Mouse (Mus musculus) lung, embryonic 15.5 days (tissue): ENCODE data around the gene Cfap299. TPM values are rescaled to one million over a fixed set of nuclear protein-coding genes. Genes with fewer than 3 reads are reported as not detected.

Source experiments
- ATAC-seq: fragments of 200-750 bp; cut with Nextera tagmentation; 2 replicates; pipeline ENCODE4 v1.8.0; 2017; ENCODE audit warnings: moderate number of reproducible peaks, borderline replicate concordance; ENCODE audit not compliant: low FRiP score, low TSS enrichment; ENCODE audit errors: extremely low read depth
- H3K27ac ChIP-seq: fragments of 300-500 bp; sonication (generic); 2 replicates; pipeline ENCODE4 v1.5.1; 2015; ENCODE audit warnings: moderate library complexity, mild to moderate bottlenecking, inconsistent platforms
- H3K27me3 ChIP-seq: fragments of 300-500 bp; sonication (generic); 2 replicates; pipeline ENCODE4 v1.6.1; 2015; ENCODE audit warnings: inconsistent platforms
- H3K36me3 ChIP-seq: fragments of 300-500 bp; sonication (generic); 2 replicates; pipeline ENCODE4 v1.6.1; 2015; ENCODE audit warnings: inconsistent platforms
- H3K4me1 ChIP-seq: fragments of 300-500 bp; sonication (generic); 2 replicates; pipeline ENCODE4 v1.6.1; 2015; ENCODE audit warnings: inconsistent platforms
- H3K4me2 ChIP-seq: fragments of 300-500 bp; sonication (generic); 2 replicates; pipeline ENCODE4 v1.6.1; 2015; ENCODE audit warnings: inconsistent platforms, mild to moderate bottlenecking, moderate library complexity
- H3K4me3 ChIP-seq: fragments of 300-500 bp; sonication (generic); 2 replicates; pipeline ENCODE4 v1.5.1; 2015; ENCODE audit warnings: mild to moderate bottlenecking, inconsistent platforms
- H3K9ac ChIP-seq: fragments of 300-500 bp; sonication (generic); 2 replicates; pipeline ENCODE4 v1.6.1; 2015; ENCODE audit warnings: inconsistent platforms
- H3K9me3 ChIP-seq: fragments of 300-500 bp; sonication (generic); 2 replicates; pipeline ENCODE4 v1.6.1; 2016; ENCODE audit warnings: inconsistent platforms
- WGBS: fragments of 180-500 bp; shearing (Covaris S2); methylation state at CpG from one replicate; pipeline ENCODE4 v1.1.7; 2015; 5-methylcytosine and 5-hydroxymethylcytosine counted together
- polyA plus RNA-seq: library from polyadenylated mRNA; unstranded; fragments of >200 nt; fragmentation: Nextera tagmentation; extraction: Ambion mirVana; gene quantifications from 2 replicates; pipeline ENCODE4 v1.2.1, GENCODE M21; 2015

Gene Cfap299
- polyA plus RNA-seq, 1 experiment from 2014 or later: 3.0 TPM

DNA sequence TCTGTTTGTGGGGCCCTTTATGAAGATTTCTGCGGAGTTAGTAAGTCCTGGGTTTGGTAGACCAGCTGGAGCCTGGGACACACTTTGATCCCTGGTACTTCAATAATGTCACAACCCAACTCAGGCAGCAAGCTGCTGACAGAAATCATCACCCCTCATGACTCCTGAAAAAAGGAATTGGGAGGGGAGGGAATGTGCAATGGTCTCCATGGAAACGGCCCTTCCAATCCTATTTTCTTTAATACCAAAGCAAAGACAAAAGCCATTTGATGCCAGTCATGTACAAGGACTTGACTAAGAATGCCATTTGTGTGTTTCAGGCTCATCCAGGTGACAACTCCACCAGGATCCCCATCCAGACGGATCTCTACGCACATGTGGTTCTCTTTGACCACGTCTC, 472.4 kb downstream of the Cfap299 start:
- H3K4me1 ChIP-seq: no peaks in the 10 kb centered on the region
- WGBS: 80% methylated on average over 5 of the region's 5 CpGs
- no peak overlapping the region for H3K4me2 ChIP-seq
- H3K9me3 ChIP-seq: no peaks in the 10 kb centered on the region
- no peak overlapping the region for H3K27ac ChIP-seq
- no peak for ATAC-seq
- no peak overlapping the region for H3K9ac ChIP-seq
- no peak overlapping the region for H3K4me3 ChIP-seq
- no peaks in the 10 kb centered on the region for H3K36me3 ChIP-seq
- H3K27me3 ChIP-seq: no peaks in the 10 kb centered on the region

DNA sequence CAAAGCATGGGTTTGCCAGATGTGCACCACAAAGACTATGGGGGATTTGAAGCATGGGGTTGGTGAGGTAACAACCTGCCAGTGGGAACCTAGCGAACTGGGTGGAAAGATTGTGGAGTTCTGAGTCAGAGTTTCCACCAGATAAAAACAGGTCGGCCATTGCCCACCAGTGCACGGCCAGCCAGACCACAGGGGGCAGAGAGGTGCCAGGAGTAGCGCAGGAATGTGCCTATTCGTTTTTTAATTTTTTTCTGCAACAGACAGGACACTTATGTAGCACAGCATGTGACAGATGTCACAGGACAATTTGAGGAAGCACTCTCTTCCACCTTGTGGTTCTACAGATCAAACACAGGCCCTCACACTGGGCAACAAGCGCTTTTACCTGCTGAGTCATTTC, 475.7 kb downstream of the Cfap299 start:
- H3K4me2 ChIP-seq: no peak overlapping the region
- H3K27me3 ChIP-seq: no peaks in the 10 kb centered on the region
- H3K9ac ChIP-seq: no peak overlapping the region
- no peak overlapping the region for H3K27ac ChIP-seq
- no peak for ATAC-seq
- H3K36me3 ChIP-seq: no peaks in the 10 kb centered on the region
- WGBS: 80% methylated on average over 6 of the region's 6 CpGs
- no peaks in the 10 kb centered on the region for H3K4me1 ChIP-seq
- H3K4me3 ChIP-seq: no peak overlapping the region
- H3K9me3 ChIP-seq: no peaks in the 10 kb centered on the region

DNA sequence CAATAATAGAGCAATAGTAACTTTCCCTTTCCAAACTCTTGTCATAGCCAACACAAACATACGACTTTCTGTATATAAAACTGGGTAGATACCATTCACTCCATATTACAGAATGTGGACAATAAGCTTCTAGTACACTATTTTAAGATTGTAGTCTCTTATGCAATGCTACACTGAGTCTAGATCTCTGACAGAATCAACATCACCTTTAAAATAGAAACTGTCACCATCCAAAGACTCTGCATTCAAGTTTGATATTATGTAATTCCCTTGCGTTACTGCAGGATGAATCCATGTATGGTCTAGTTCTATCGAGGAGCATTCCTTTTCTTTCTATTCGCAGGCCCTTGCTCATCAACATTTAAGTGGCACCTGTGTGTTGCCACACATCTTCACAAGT, 477.4 kb downstream of the Cfap299 start:
- 83% methylated on average over 4 of the region's 4 CpGs for WGBS
- H3K4me3 ChIP-seq: no peak overlapping the region
- H3K4me1 ChIP-seq: no peaks in the 10 kb centered on the region
- no peaks in the 10 kb centered on the region for H3K27me3 ChIP-seq
- H3K27ac ChIP-seq: no peak overlapping the region
- H3K9ac ChIP-seq: no peak overlapping the region
- no peaks in the 10 kb centered on the region for H3K9me3 ChIP-seq
- no peak for ATAC-seq
- no peaks in the 10 kb centered on the region for H3K36me3 ChIP-seq
- no peak overlapping the region for H3K4me2 ChIP-seq

DNA sequence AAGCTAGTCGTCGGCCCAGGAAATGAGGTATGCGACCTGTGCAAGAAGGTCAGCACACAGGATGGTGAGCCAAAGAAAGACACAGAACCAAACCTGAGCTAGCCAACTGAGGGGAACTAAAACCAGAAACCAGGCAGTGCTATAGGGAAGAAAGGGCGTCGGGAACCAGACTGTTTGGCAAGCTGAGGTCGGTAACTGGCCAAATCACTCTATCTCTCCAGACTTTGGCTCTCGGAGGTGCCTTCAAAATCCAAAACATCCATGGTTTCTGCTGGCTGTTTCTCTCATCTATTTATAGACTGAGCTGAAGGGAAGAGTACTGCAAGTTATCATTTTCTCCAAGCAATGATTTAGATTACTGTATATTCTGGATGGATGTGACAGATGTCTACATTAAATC, 477.9 kb downstream of the Cfap299 start:
- Histone ChIP-seq H3K27me3 (no peaks in the 10 kb centered on the region), H3K9ac (no peak overlapping the region), H3K9me3 (no peaks in the 10 kb centered on the region), H3K4me3 (no peak overlapping the region), H3K27ac (no peak overlapping the region), H3K36me3 (no peaks in the 10 kb centered on the region), H3K4me1 (no peaks in the 10 kb centered on the region), H3K4me2 (no peak overlapping the region)
- WGBS: 59% methylated on average over 7 of the region's 7 CpGs
- no peak for ATAC-seq

DNA sequence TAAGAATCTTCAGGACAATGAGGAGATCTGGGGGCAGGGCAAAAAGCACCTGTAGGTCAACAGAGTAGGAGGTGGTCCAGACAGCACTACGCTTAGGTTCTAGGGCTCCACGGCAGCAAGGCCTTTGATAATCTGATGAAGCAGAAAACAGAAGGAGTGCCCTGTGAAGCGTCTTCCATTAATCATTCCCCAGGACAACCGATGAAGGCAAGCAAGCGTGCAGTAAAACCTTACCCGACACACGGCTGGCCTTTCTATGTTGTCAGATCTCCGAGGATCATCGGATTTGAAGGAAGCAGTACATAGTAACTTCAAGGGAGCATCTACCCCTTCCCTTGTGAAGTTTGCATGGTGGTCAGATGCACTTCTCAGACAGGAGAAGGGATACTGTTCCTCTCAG, 478.8 kb downstream of the Cfap299 start:
- 43% methylated on average over 9 of the region's 9 CpGs for WGBS
- no peak for ATAC-seq
- H3K4me2 ChIP-seq: no peak overlapping the region
- no peaks in the 10 kb centered on the region for H3K27me3 ChIP-seq
- no peaks in the 10 kb centered on the region for H3K36me3 ChIP-seq
- no peak overlapping the region for H3K27ac ChIP-seq
- H3K9me3 ChIP-seq: no peaks in the 10 kb centered on the region
- no peaks in the 10 kb centered on the region for H3K4me1 ChIP-seq
- H3K4me3 ChIP-seq: no peak overlapping the region
- H3K9ac ChIP-seq: no peak overlapping the region

DNA sequence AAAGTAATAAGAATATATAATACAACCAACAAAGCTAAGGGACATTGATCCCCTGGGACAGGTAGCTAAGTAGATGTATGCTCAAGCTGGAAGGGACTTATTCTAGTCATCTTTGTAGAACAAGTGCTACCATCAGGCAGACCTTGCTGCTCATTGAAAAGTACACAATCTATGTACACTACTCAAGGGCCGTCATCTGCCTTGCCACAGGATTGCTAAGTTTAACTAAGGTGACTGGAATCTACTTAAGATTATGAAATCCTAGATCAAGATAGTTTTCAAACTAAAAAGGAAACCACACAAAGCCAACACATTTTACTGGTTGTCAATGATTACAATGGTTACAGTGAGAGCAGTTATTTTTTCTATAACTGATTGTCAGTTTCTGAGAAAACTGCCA, 483.3 kb downstream of the Cfap299 start:
- no peak overlapping the region for H3K4me2 ChIP-seq
- H3K4me3 ChIP-seq: no peak overlapping the region
- no peaks in the 10 kb centered on the region for H3K4me1 ChIP-seq
- no peak overlapping the region for H3K9ac ChIP-seq
- H3K9me3 ChIP-seq: no peaks in the 10 kb centered on the region
- WGBS: 68% methylated on average over 1 of the region's 1 CpGs
- no peak for ATAC-seq
- H3K36me3 ChIP-seq: no peaks in the 10 kb centered on the region
- no peaks in the 10 kb centered on the region for H3K27me3 ChIP-seq
- no peak overlapping the region for H3K27ac ChIP-seq

DNA sequence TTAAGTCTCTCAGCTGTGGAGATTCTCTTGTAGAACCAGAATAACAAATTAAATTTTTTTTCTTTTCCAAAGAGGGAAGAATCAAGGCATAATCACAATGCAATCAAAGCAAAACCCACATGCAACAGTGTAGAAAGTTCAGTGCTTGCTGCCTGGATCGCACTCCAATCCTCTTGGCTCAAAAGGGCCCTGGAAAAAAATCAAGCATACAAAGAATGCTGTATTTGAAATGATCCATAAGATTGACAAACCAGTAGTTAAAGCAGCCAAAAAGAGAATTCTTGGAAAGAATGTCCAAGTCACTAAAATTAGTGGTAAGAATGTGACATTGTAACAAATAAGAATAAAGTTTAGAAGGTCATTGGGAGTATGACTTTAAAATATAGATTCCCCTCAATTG, 486.2 kb downstream of the Cfap299 start:
- H3K4me1 ChIP-seq: no peaks in the 10 kb centered on the region
- H3K4me3 ChIP-seq: no peak overlapping the region
- no peaks in the 10 kb centered on the region for H3K36me3 ChIP-seq
- H3K27me3 ChIP-seq: no peaks in the 10 kb centered on the region
- H3K27ac ChIP-seq: no peak overlapping the region
- no peak overlapping the region for H3K4me2 ChIP-seq
- 60% methylated on average over 1 of the region's 1 CpGs for WGBS
- no peak overlapping the region for H3K9ac ChIP-seq
- no peaks in the 10 kb centered on the region for H3K9me3 ChIP-seq
- no peak for ATAC-seq

DNA sequence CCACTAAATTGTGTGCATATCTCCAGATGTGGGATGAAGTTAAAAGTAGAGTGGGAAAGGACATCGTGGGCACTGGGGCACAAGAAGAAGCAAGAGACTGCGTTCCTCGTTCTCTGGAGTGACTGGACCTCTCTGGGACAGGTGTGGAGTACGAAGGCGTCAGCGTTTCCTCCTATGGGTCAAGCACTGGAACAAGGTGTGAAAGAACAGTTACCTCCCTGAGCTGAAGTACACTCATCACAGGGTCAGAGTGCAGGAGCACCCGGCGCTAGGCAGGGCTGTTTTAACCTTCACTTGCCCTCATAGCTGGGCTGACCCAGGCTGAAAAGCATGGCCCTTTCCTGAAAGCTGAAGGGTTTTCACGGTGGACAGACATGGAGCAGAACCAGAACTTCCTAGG, 504.7 kb downstream of the Cfap299 start:
- 63% methylated on average over 9 of the region's 9 CpGs for WGBS
- H3K9me3 ChIP-seq: no peaks in the 10 kb centered on the region
- no peak overlapping the region for H3K9ac ChIP-seq
- no peak overlapping the region for H3K4me2 ChIP-seq
- H3K27ac ChIP-seq: no peak overlapping the region
- ATAC-seq: no peak
- no peak overlapping the region for H3K4me3 ChIP-seq
- H3K4me1 ChIP-seq: no peaks in the 10 kb centered on the region
- no peaks in the 10 kb centered on the region for H3K36me3 ChIP-seq
- H3K27me3 ChIP-seq: no peaks in the 10 kb centered on the region

DNA sequence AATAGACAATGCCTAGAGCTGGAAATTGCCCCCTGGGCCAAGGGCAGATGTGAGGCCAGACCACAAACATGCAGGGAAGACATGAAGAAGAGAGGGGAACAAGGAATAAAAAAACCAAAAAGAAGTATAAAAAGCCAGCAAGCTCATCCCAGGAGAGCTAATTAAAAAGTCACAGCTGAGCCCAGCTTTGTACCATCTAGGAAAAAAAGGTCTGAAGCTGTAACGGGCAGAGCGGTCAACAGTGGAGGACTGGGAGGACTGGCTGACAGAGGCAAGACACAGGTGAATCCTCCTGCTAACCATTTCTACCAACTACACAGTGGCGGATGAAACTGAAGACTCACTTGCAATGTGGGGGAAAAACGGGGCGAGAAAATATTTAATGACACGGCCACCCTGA, 505.2 kb downstream of the Cfap299 start:
- 82% methylated on average over 6 of the region's 6 CpGs for whole genome bisulfite sequencing
- Histone ChIP-seq H3K4me3 (no peak overlapping the region), H3K36me3 (no peaks in the 10 kb centered on the region), H3K4me1 (no peaks in the 10 kb centered on the region), H3K27me3 (no peaks in the 10 kb centered on the region), H3K27ac (no peak overlapping the region), H3K9ac (no peak overlapping the region), H3K4me2 (no peak overlapping the region), H3K9me3 (no peaks in the 10 kb centered on the region)
- ATAC-seq: no peak

DNA sequence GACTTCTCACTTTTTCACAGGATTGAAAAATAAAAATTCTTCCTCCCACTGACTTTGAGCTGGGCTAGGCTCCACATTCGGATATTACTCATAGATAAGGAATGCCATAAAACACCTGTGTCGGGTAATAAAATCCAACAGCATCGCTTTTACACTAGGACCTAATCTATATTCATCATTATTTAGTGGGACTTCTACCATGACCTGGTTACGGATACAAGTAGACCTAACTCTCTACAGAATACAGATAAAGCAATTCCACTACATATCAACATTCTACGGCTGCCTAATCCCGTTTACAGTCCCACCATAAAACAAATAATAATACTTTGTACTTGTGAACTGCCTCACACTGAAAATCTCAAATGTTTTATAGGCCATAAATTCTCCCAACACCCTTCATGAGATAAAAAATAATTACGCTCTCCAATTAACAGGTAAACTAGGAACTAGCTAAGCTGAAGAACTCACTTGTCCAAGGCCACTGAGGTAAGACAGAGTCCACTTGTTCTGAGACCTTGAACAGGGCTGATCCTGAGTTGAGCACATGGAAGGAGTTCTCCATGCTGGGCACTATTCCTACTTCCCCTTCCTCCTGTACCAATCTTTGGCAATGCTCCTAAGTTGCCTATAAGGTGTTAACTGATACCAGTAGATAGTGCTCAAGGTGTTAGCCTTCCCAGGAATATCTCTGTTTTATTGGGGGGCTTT, 513.7 kb downstream of the Cfap299 start:
- Histone ChIP-seq H3K9ac (no peak overlapping the region), H3K27ac (no peak overlapping the region), H3K4me2 (no peak overlapping the region), H3K36me3 (no peaks in the 10 kb centered on the region), H3K9me3 (no peaks in the 10 kb centered on the region), H3K4me3 (no peak overlapping the region), H3K4me1 (peaks cover 12% of the 10 kb centered on the region), H3K27me3 (no peaks in the 10 kb centered on the region)
- ATAC-seq: no peak
- 80% methylated on average over 7 of the region's 7 CpGs for WGBS

DNA sequence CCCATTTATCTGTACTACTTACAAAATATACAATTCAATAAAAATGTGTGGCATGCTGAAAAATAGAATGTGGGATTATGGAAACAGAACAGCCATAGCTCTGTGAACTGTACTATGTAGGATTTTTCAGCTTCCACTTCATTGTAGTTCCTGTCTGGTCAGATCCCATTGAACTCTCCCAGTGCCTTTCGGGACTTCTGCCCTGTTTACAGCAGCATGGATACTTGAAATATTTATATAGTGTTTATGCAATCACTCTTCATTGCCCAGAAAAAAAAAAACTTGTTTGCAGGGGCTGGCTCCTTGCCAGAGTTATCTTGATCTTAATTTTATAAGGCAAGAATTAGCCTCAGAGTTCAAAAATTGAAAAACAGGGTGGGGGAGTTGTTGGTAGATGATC, 515.6 kb downstream of the Cfap299 start:
- ATAC-seq: peak; percentile 83; the same call in 1 of the 2 replicates
- Histone ChIP-seq H3K4me2 (no peak overlapping the region), H3K27ac (peak overlapping the region; percentile 71), H3K36me3 (no peaks in the 10 kb centered on the region), H3K9me3 (no peaks in the 10 kb centered on the region), H3K9ac (no peak overlapping the region), H3K4me3 (no peak overlapping the region), H3K4me1 (peaks cover 12% of the 10 kb centered on the region), H3K27me3 (no peaks in the 10 kb centered on the region)
- WGBS: 16% methylated on average over 1 of the region's 1 CpGs
